Mouse (Mus musculus) heart, embryonic 11.5 days (tissue): ENCODE results near the gene Itga3. TPM values are rescaled to one million over a fixed set of nuclear protein-coding genes. Genes with fewer than 3 reads are reported as not detected.

ENCODE experiments used
- ATAC-seq: fragments of 200-750 bp; cut with Nextera tagmentation; replicated peaks from 2 replicates; pipeline ENCODE4 v1.8.0; 2017; ENCODE audit warnings: moderate library complexity; ENCODE audit not compliant: insufficient number of reproducible peaks, low FRiP score, low TSS enrichment
- H3K27ac ChIP-seq: fragments of 300-500 bp; sonication (generic); 2 replicates; pipeline ENCODE4 v1.5.1; 2014; ENCODE audit warnings: mild to moderate bottlenecking, low read depth, low read length
- H3K27me3 ChIP-seq: fragments of 300-500 bp; sonication (generic); 2 replicates; pipeline ENCODE4 v1.6.1; 2014; ENCODE audit warnings: mild to moderate bottlenecking, low read length, mixed read lengths; ENCODE audit not compliant: control insufficient read depth, insufficient read depth
- H3K36me3 ChIP-seq: fragments of 300-500 bp; sonication (generic); 2 replicates; pipeline ENCODE4 v1.6.1; 2014; ENCODE audit warnings: mild to moderate bottlenecking, low read length, moderate library complexity, mixed read lengths; ENCODE audit not compliant: control insufficient read depth, insufficient read depth
- H3K4me1 ChIP-seq: fragments of 300-500 bp; sonication (generic); 2 replicates; pipeline ENCODE4 v1.6.1; 2014; ENCODE audit warnings: low read length; ENCODE audit not compliant: control insufficient read depth, insufficient read depth
- H3K4me2 ChIP-seq: fragments of 300-500 bp; sonication (generic); 2 replicates; pipeline ENCODE4 v1.6.1; 2014; ENCODE audit warnings: mild to moderate bottlenecking, moderate library complexity
- H3K4me3 ChIP-seq: fragments of 300-500 bp; sonication (generic); 2 replicates; pipeline ENCODE4 v1.5.1; 2014; ENCODE audit warnings: low read depth, low read length
- H3K9ac ChIP-seq: fragments of 300-500 bp; sonication (generic); 2 replicates; pipeline ENCODE4 v1.6.1; 2014; ENCODE audit warnings: mild to moderate bottlenecking, low read depth, low read length, moderate library complexity
- H3K9me3 ChIP-seq: fragments of 300-500 bp; sonication (generic); replicated peaks from 2 replicates; pipeline ENCODE4 v1.6.1; 2016; ENCODE audit warnings: low read length; ENCODE audit not compliant: control insufficient read depth
- WGBS: fragments of 180-500 bp; shearing (Covaris S2); extraction: QIAGEN DNeasy Blood & Tissue Kit; methylation state at CpG from one replicate; pipeline ENCODE4 v1.1.7; 2014; ENCODE audit not compliant: insufficient replicate concordance; 5-methylcytosine and 5-hydroxymethylcytosine counted together
- polyA plus RNA-seq: library from polyadenylated mRNA; unstranded; fragments of >200 nt; fragmentation: Nextera tagmentation; extraction: Ambion mirVana; gene quantifications from 2 replicates; pipeline ENCODE4 v1.2.1, GENCODE M21; 2014

Gene Itga3
- polyA plus RNA-seq, 1 experiment from 2014 or later = 8.5 TPM

DNA sequence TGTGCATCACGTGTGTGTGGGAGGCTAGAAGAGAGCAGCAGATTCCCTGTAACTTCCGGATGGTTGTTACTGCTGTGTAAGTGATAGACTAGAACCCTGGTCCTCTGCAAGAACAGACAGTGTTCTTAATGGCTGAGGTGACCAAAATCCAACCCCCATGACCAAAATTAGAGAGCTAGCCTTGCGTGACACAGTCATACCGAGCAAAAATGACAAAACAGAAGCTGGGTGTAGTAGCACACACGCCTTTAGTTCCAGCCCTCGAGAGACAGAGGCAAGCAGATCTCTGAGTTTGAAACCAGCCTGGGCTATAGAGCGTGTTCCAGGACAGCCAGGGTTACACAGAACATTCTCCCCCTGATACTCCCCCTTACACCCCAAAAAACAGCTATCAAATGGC is 33.5 kb upstream of the Itga3 start:
- no peak for ATAC-seq
- 83% methylated on average over 7 of the region's 7 CpGs for WGBS
- Histone ChIP-seq H3K4me2 (no peak overlapping the region), H3K9ac (no peak overlapping the region), H3K9me3 (no peaks in the 10 kb centered on the region), H3K27ac (no peak overlapping the region), H3K27me3 (0 out of 2 replicates have a peak, but pooled peaks cover 2% of the 10 kb centered on the region), H3K36me3 (no peaks in the 10 kb centered on the region), H3K4me1 (no peaks in the 10 kb centered on the region), H3K4me3 (no peak overlapping the region)

- no peak overlapping the region for H3K27ac ChIP-seq
- no peak overlapping the region for H3K4me3 ChIP-seq
- 0 out of 2 replicates have a peak, but pooled peaks cover 2% of the 10 kb centered on the region for H3K27me3 ChIP-seq
- H3K4me1 ChIP-seq = peaks cover 8% of the 10 kb centered on the region
- H3K36me3 ChIP-seq = no peaks in the 10 kb centered on the region
- no peak overlapping the region for H3K4me2 ChIP-seq
- H3K9ac ChIP-seq = no peak overlapping the region
- H3K9me3 ChIP-seq = no peaks in the 10 kb centered on the region
- no peak for ATAC-seq
- 75% methylated on average over 2 of the region's 2 CpGs for WGBS
Measured at GRCm38 (mm10) chr11:95109000-95109399, 32.4 kb upstream of the Itga3 start.

- 0 out of 2 replicates have a peak, but pooled peaks cover 2% of the 10 kb centered on the region for H3K27me3 ChIP-seq
- H3K4me2 ChIP-seq = no peak overlapping the region
- no peak overlapping the region for H3K9ac ChIP-seq
- no peak overlapping the region for H3K4me3 ChIP-seq
- H3K4me1 ChIP-seq = peaks cover 8% of the 10 kb centered on the region
- ATAC-seq = 0 out of 2 replicates have a peak, but pooled peaks have one; percentile 23
- WGBS = 30% methylated on average over 23 of the region's 23 CpGs
- no peak overlapping the region for H3K27ac ChIP-seq
- no peaks in the 10 kb centered on the region for H3K36me3 ChIP-seq
- no peaks in the 10 kb centered on the region for H3K9me3 ChIP-seq
Measured at GRCm38 (mm10) chr11:95106440-95107236, 30.0 kb upstream of the Itga3 start.

DNA sequence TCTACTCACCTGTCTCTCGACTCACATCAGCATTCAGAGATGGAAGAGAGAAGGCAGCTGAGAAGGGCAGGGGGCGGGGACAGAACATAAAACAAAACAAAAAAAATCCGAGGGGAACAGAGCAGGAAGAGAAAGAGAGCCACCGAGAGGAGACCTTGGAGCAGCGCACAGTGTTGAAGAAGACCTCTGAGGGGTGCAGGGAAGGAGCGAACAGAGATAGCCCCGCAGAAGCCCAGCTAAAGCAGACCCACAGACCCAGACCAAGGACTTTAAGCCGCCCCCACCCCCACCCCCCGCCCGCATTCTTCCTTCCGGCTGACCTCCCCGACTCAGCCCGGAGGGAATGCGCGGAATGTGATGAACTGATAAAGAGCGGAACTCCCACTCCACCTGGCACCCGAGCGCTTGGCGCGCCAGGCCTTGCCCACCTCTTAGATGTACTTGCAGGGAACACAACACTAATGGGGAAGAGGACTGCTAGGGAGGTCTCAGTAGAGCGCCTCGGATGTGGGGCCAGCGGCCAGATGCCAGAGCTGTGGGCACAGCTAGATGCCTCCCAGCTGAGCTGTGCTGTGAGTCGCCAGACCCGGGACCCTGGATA is 28.8 kb upstream of the Itga3 start:
- Histone ChIP-seq H3K27me3 (0 out of 2 replicates have a peak, but pooled peaks cover 2% of the 10 kb centered on the region), H3K4me1 (peaks cover 8% of the 10 kb centered on the region), H3K9ac (no peak overlapping the region), H3K36me3 (no peaks in the 10 kb centered on the region), H3K9me3 (no peaks in the 10 kb centered on the region), H3K4me2 (peak overlapping the region; percentile 49), H3K27ac (no peak overlapping the region), H3K4me3 (peak overlapping the region; percentile 18)
- ATAC-seq = no peak
- 1% methylated on average over 25 of the region's 25 CpGs for WGBS

DNA sequence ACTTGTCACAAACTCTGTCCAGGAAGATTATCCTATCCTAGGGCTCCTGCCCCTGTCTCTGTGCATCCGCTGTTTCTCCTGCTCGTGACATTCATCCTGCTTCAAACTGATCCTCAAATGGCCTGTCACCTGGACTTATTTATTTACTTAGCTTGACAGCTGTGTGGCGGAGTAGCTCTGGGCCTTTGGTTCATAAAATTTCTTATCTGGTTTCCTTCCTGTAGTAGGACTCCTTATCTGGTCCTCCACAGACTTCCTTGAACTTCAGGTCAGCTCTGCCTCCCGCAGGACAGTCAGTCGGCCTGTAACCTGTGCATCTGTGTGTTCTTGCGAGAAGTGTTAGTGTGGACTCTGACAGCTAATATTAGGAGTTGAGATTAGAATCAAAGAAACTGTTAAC is 27.7 kb upstream of the Itga3 start:
- WGBS = 23% methylated on average over 6 of the region's 6 CpGs

GRCm38 (mm10) chr11:95102161-95102904 is 25.7 kb upstream of the Itga3 start:
- Histone ChIP-seq H3K27ac (no peak overlapping the region), H3K4me2 (no peak overlapping the region), H3K9me3 (no peaks in the 10 kb centered on the region), H3K27me3 (0 out of 2 replicates have a peak, but pooled peaks cover 2% of the 10 kb centered on the region), H3K4me1 (peaks cover 8% of the 10 kb centered on the region), H3K4me3 (no peak overlapping the region), H3K9ac (no peak overlapping the region), H3K36me3 (no peaks in the 10 kb centered on the region)
- 86% methylated on average over 19 of the region's 19 CpGs for WGBS
- ATAC-seq = no peak

More for the DNA sequence above, 27.7 kb upstream of the Itga3 start:
- Histone ChIP-seq H3K36me3 (no peaks in the 10 kb centered on the region), H3K4me2 (no peak overlapping the region), H3K27ac (no peak overlapping the region), H3K9me3 (no peaks in the 10 kb centered on the region), H3K27me3 (0 out of 2 replicates have a peak, but pooled peaks cover 2% of the 10 kb centered on the region), H3K4me1 (peaks cover 8% of the 10 kb centered on the region), H3K4me3 (no peak overlapping the region), H3K9ac (no peak overlapping the region)
- no peak for ATAC-seq

GRCm38 (mm10) chr11:95101071-95101788 is 24.6 kb upstream of the Itga3 start:
- Histone ChIP-seq H3K27ac (no peak overlapping the region), H3K4me2 (no peak overlapping the region), H3K4me3 (no peak overlapping the region), H3K9ac (no peak overlapping the region), H3K4me1 (peaks cover 18% of the 10 kb centered on the region), H3K9me3 (no peaks in the 10 kb centered on the region), H3K36me3 (no peaks in the 10 kb centered on the region), H3K27me3 (no peaks in the 10 kb centered on the region)
- 35% methylated on average over 16 of the region's 16 CpGs for WGBS
- no peak for ATAC-seq

DNA sequence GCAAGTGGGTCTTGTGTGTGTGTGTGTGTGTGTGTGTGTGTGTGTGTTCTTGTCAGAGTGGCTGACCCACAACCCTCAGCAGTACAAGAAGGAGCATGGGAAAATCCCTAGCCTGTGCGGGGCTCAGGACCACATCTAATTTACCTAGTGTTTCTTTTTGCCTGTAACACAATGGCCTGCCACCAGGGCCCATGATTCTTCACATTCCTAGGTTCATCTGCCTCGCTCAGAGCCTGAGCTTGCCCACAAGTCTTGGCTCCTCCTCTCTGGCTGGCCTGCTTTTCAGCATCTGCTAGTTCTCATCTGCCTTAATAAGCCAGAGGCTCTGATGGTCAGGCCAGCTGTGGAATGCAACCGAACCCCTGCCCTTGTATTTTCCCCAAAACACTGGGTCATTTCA is 23.8 kb upstream of the Itga3 start:
- H3K4me1 ChIP-seq = peaks cover 18% of the 10 kb centered on the region
- H3K36me3 ChIP-seq = no peaks in the 10 kb centered on the region
- no peaks in the 10 kb centered on the region for H3K9me3 ChIP-seq
- H3K4me3 ChIP-seq = no peak overlapping the region
- no peak overlapping the region for H3K27ac ChIP-seq
- H3K27me3 ChIP-seq = no peaks in the 10 kb centered on the region
- H3K4me2 ChIP-seq = no peak overlapping the region
- no peak for ATAC-seq
- H3K9ac ChIP-seq = no peak overlapping the region
- 41% methylated on average over 3 of the region's 3 CpGs for WGBS
